Mouse (Mus musculus): ENCODE data around the gene Atg9a. TPM values are rescaled to one million over a fixed set of nuclear protein-coding genes. Genes with fewer than 3 reads are reported as not detected.
"Not testable (repeated sequence)": the region's sequence is repeated elsewhere in the genome, so short reads cannot be mapped to it uniquely, and the experiment has no call there.

Atg9a gene
- 23.5 and 25.2 TPM in 2 replicates for polyA plus RNA-seq (2015; fragmentation: Nextera tagmentation; extraction: Ambion mirVana)

DNA sequence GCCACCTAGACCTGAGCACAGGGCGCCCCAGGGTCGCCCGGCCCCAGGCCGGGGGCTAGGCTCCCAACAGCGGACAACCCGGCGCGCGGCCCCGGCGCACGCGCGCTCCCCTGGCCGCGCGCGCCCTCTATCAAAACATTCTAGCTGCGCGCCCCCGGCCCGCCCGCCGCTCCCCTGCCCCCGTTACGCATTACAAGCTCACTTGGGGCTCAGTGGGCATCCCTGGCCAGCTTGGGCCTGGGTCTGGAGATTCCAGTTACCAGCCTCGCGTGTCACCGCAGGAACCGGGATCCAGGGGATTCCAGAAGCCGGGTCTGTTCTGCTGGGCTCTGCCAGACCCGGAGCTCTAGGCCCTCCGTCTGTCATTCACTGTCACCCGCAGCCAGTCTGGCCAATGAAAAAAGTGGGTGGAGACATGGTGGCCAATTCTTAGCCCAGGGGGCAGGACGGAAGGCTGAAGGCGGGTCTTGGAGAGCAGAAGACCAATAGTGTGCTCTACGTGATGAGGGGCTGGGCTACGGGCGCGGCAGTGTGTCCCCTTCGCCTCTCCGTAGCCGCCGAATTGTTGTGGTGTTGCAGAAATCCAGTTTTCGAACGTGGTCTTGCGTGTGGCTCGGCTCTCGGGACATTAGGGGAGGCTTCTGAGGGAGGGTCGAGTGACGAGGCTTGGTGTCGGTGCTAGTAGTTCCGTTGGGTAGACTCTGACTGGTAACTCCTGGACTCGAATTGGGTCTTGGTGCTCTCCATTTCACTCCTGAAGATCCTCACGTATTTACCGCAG is at the start of gene Atg9a, which contains the start of gene Ankzf1:
Gene Atg9a, minus strand, starts transcription at position 575 of the 781 bp plus-strand sequence.
Gene Ankzf1, plus strand, starts transcription at position 530 of the 781 bp plus-strand sequence.
- Histone ChIP-seq H3K4me1 (replicated peaks; ENCODE audit: control insufficient read depth, insufficient read depth, low read length) (peaks cover 4% of the 10 kb centered on the region; the same call in 1 of the 2 replicates), H3K4me2 (replicated peaks; ENCODE audit: low read depth) (peak within 1 kb of the TSS; percentile 92), H3K27me3 (replicated peaks; ENCODE audit: control insufficient read depth, insufficient read depth, low read length) (no peaks in the 10 kb centered on the region), H3K4me3 (ENCODE audit: low read depth, low read length) (peak within 1 kb of the TSS; percentile 91), H3K27ac (ENCODE audit: low read depth, low read length) (peak within 1 kb of the TSS; percentile 93), H3K9me3 (ENCODE audit: control insufficient read depth) (no peaks in the 10 kb centered on the region), H3K36me3 (ENCODE audit: control insufficient read depth, insufficient read depth) (peaks cover 39% of the 10 kb centered on the region), H3K9ac (ENCODE audit: low read depth, low read length) (peak within 1 kb of the TSS; percentile 82)
- peak; percentile 99 for ATAC-seq
- WGBS, result under 1% methylated on average over 56 of the region's 56 CpGs
- peak; percentile 29; the same call in 1 of the 2 replicates for TF ChIP-seq CTCF (IDR thresholded peaks at IDR 0.05; ENCODE audit: low read depth)

- no peak for ATAC-seq
- Histone ChIP-seq H3K27me3 (replicated peaks; ENCODE audit: control insufficient read depth, insufficient read depth, low read length) (no peaks in the 10 kb centered on the region), H3K9ac (ENCODE audit: low read depth, low read length) (no peak overlapping the region), H3K4me3 (ENCODE audit: low read depth, low read length) (no peak overlapping the region), H3K4me2 (replicated peaks; ENCODE audit: low read depth) (no peak overlapping the region), H3K4me1 (replicated peaks; ENCODE audit: control insufficient read depth, insufficient read depth, low read length) (no peaks in the 10 kb centered on the region; the same call in 1 of the 2 replicates), H3K9me3 (ENCODE audit: control insufficient read depth) (no peaks in the 10 kb centered on the region), H3K27ac (ENCODE audit: low read depth, low read length) (no peak overlapping the region), H3K36me3 (ENCODE audit: control insufficient read depth, insufficient read depth) (peaks cover 36% of the 10 kb centered on the region)
- WGBS, result 88% methylated on average over 10 of the region's 10 CpGs
- TF ChIP-seq CTCF (IDR thresholded peaks at IDR 0.05; ENCODE audit: low read depth), result no peak
Observed at GRCm38 (mm10) chr1:75239591-75239990, 47.6 kb upstream of the Atg9a start.

DNA sequence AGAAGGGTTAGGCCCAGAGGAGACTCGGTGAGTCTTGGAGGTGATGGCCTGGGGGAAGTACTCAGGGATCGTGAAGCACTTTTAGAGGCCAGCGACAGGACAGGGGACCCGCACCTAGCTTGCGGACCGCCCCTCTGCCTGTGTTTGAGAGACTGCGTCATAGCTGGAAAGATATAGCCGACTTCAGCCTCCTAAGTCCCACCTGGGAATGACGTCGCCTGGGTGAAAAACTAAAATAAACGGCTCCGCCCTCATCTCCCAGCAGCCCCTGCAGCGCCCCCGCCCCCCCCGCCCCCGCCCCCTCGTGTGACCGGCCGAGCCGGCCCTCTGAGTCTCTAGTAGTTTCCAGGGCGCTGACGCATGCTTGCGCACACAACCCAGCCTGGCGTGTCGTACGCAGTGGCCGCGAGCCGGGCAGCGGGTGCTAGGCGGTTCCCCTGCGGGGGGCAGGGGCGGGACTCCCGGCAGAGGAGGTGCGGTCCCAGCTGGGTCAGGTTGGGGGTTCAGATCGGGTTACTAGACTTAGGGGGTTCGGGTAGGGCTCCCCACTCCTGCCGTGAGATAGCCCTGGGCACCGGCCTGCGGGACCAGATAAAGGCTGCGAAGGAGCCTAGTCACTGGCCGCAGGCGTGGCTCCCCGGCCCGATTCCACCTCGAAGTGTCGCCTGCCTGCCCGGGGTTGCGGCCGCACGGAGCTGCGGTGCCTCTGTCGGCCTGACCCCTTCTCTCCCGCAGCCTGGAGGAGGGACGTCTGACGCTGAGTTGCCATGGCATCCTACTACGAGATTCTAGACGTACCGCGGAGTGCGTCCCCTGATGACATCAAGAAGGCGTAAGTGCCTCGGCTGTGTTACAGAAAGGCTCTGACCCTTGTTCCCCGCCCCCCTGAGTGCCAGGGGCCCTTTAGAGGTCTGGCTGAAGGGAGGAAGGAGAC is 44.4 kb upstream of the Atg9a start, which contains the start of gene Dnajb2:
Gene Dnajb2, plus strand, starts transcription at position 290 of the 934 bp plus-strand sequence.
- H3K27ac ChIP-seq (ENCODE audit: low read depth, low read length), result peak within 1 kb of the TSS; percentile 79
- under 1% methylated on average over 63 of the region's 64 CpGs for WGBS
- peak within 1 kb of the TSS; percentile 69 for H3K4me3 ChIP-seq (ENCODE audit: low read depth, low read length)
- ATAC-seq, result peak; percentile 90
- H3K4me1 ChIP-seq (replicated peaks; ENCODE audit: control insufficient read depth, insufficient read depth, low read length), result no peaks in the 10 kb centered on the region; the same call in 1 of the 2 replicates
- no peak for TF ChIP-seq CTCF (IDR thresholded peaks at IDR 0.05; ENCODE audit: low read depth)
- no peaks in the 10 kb centered on the region for H3K9me3 ChIP-seq (ENCODE audit: control insufficient read depth)
- peak within 1 kb of the TSS; percentile 98 for H3K4me2 ChIP-seq (replicated peaks; ENCODE audit: low read depth)
- H3K27me3 ChIP-seq (replicated peaks; ENCODE audit: control insufficient read depth, insufficient read depth, low read length), result no peaks in the 10 kb centered on the region
- peaks cover 18% of the 10 kb centered on the region; the same call in 1 of the 2 replicates for H3K36me3 ChIP-seq (ENCODE audit: control insufficient read depth, insufficient read depth)
- H3K9ac ChIP-seq (ENCODE audit: low read depth, low read length), result peak within 1 kb of the TSS; percentile 81

DNA sequence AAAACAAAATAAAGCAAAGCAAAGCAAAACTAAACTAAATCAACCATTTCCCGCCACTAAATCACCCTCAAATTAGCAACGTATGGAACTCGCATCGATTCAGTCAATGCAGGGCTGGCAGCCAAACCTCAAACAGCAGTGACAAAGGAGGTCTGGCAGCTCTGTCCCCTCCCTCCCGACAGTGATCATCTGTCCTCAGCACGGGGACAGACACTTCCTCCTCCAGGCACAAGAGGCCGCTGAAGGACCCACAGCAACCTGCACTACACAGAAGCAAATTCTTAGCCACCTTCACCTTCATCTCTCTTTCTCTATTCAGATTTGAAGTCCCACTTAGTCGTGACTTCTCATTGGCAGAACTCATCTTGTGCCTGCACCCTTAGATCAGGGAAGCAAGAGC is 42.6 kb upstream of the Atg9a start:
- no peak for ATAC-seq
- WGBS, result 1% methylated on average over 8 of the region's 8 CpGs
- H3K9me3 ChIP-seq (ENCODE audit: control insufficient read depth), result no peaks in the 10 kb centered on the region

DNA sequence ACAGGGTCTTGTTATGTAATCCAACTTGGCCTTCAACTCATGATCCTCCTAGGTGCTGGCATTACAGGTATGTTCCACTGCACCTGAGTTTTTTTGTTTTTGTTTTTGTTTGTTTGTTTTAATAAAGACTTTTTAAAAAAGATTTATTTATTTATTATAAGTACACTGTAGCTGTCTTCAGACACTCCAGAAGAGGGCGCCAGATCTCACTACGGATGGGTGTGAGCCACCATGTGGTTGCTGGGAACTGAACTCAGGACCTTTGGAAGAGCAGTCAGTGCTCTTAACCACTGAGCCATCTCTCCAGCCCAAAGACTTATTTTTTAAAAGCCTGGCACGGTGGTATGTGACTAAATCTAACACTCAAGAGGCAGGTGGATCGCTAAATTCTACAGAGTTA is 40.5 kb upstream of the Atg9a start:
- H3K9ac ChIP-seq (ENCODE audit: low read depth, low read length); H3K27ac ChIP-seq (ENCODE audit: low read depth, low read length); ATAC-seq; H3K36me3 ChIP-seq (ENCODE audit: control insufficient read depth, insufficient read depth); H3K27me3 ChIP-seq (replicated peaks; ENCODE audit: control insufficient read depth, insufficient read depth, low read length); H3K4me2 ChIP-seq (replicated peaks; ENCODE audit: low read depth); H3K9me3 ChIP-seq (ENCODE audit: control insufficient read depth); H3K4me3 ChIP-seq (ENCODE audit: low read depth, low read length); H3K4me1 ChIP-seq (replicated peaks; ENCODE audit: control insufficient read depth, insufficient read depth, low read length): not testable (repeated sequence)
- peak; percentile 37 for TF ChIP-seq CTCF (IDR thresholded peaks at IDR 0.05; ENCODE audit: low read depth)
- WGBS, result 64% methylated on average over 4 of the region's 4 CpGs

More for the DNA sequence above, 42.6 kb upstream of the Atg9a start:
- peaks cover 4% of the 10 kb centered on the region; the same call in 1 of the 2 replicates for H3K36me3 ChIP-seq (ENCODE audit: control insufficient read depth, insufficient read depth)
- TF ChIP-seq CTCF (IDR thresholded peaks at IDR 0.05; ENCODE audit: low read depth), result peak; percentile 80
- H3K9ac ChIP-seq (ENCODE audit: low read depth, low read length), result no peak overlapping the region
- no peak overlapping the region for H3K4me3 ChIP-seq (ENCODE audit: low read depth, low read length)
- H3K4me1 ChIP-seq (replicated peaks; ENCODE audit: control insufficient read depth, insufficient read depth, low read length), result no peaks in the 10 kb centered on the region; the same call in 1 of the 2 replicates
- no peaks in the 10 kb centered on the region for H3K27me3 ChIP-seq (replicated peaks; ENCODE audit: control insufficient read depth, insufficient read depth, low read length)
- H3K4me2 ChIP-seq (replicated peaks; ENCODE audit: low read depth), result peak overlapping the region; percentile 39; the same call in 1 of the 2 replicates
- no peak overlapping the region for H3K27ac ChIP-seq (ENCODE audit: low read depth, low read length)

Data from intestine, postnatal 0 days (tissue).